Comparison of ENCODE assay signal across 18 mouse cellular contexts in the genomic region with DNA sequence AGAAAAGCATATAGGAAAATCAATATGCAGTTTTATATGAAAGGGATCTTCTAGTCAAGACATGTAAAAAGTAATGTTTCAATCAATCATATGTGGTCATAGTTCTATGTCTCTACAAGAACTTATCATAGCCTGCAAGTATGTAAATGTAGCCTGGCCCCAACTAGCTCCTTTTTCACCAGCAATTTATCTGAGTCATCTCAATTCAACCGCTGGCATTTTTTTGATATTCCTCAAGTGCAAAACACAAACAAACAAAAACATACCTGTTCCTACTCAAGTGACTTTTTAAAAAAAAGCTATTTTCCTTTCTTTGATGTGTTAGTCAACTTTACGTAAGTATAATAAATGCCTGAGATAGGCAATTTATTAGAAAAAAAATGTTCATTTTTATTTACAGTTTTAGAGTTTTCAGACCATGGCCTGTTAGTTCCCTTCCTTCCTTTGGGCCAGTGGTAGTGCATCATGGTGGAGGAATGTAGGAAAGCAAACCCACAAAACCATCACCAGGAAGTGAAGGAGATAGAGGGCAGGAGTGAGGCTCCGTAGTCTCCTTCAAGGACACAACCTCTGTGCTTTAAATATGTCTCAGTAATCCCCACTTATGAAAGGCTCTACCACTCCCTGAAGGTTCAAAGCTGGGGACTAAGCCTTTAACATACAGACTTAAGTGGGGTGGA.
"Had no signal": no experiment of that assay in that cellular context is flagged by ENCODE, and none has a peak within 500 bp of the region (broad histone marks: within the 10 kb centered on the region; RNA-seq: fewer than 3 reads in every experiment).

No protein-coding gene starts in this region.

- H3K27me3 ChIP-seq: kidney, embryonic 15.5 days; limb, embryonic 13.5 days; liver, embryonic 12.5 days; liver, embryonic 15.5 days; lung, embryonic 15.5 days; midbrain, embryonic 12.5 days had no signal

- DNase-seq: kidney, adult 11 months; kidney, adult 8-10 months; kidney, postnatal 14 days; liver; lung, adult 18-20 months; lung, postnatal 14 days; lung, postnatal 4 days; thymus, adult 18-20 months; thymus, postnatal 4 days had no signal

- H3K4me3 ChIP-seq: kidney, embryonic 15.5 days; layer of hippocampus, adult 2 months; limb, embryonic 10.5 days; limb, embryonic 13.5 days; liver, embryonic 12.5 days; liver, embryonic 15.5 days; lung, embryonic 15.5 days; midbrain, embryonic 12.5 days had no signal

- H3K36me3 ChIP-seq: kidney, embryonic 15.5 days; limb, embryonic 10.5 days; limb, embryonic 13.5 days; liver, embryonic 12.5 days; liver, embryonic 15.5 days; lung, embryonic 15.5 days; midbrain, embryonic 12.5 days had no signal

- ATAC-seq: liver, embryonic 12.5 days; midbrain, embryonic 16.5 days had no signal
